In genomic region chr8:105295895-105296573, GRCm38 (mm10) we compare ENCODE assay signal across 8 mouse cellular contexts. TPM values are rescaled to one million over a fixed set of nuclear protein-coding genes. Genes with fewer than 3 reads are reported as not detected.
A peak's percentile ranks its signal among the peaks of the same experiment; 100 is the strongest.
DNase-seq lines count a peak whose midpoint lies in the region; ATAC-seq and TF ChIP-seq lines count a peak whose summit lies in the region.

Gene Exoc3l, minus strand, starts transcription at chr8:105296101.

- no peak within 1 kb of the TSS for H3ac ChIP-seq in myocyte (ENCODE audit: control insufficient read depth, insufficient read length)

- no peaks in the 10 kb centered on the region for H3K27me3 ChIP-seq in cerebellum, adult 2 months (ENCODE audit: control insufficient read depth, insufficient read depth, low read length)
- peaks cover 29% of the 10 kb centered on the region for H3K27me3 ChIP-seq in heart, embryonic 13.5 days (replicated peaks)
- H3K27me3 ChIP-seq in limb, embryonic 12.5 days = peaks cover 14% of the 10 kb centered on the region
- no peaks in the 10 kb centered on the region for H3K27me3 ChIP-seq in myocyte (ENCODE audit: control insufficient read depth, insufficient read depth, insufficient read length)

- peaks cover 36% of the 10 kb centered on the region for H3K4me1 ChIP-seq in cerebellum, adult 2 months (ENCODE audit: control insufficient read depth, insufficient read depth, low read length)
- H3K4me1 ChIP-seq in heart, embryonic 13.5 days = peaks cover 33% of the 10 kb centered on the region
- H3K4me1 ChIP-seq in limb, embryonic 12.5 days (replicated peaks) = peaks cover 18% of the 10 kb centered on the region

- TF ChIP-seq POLR2A in cerebellum, adult 2 months (IDR thresholded peaks at IDR 0.05; ENCODE audit: borderline replicate concordance, insufficient read depth, low read length) = no peak
- TF ChIP-seq POLR2A in myocyte (IDR thresholded peaks at IDR 0.05; ENCODE audit: insufficient read length, low read depth) = no peak

- peak within 1 kb of the TSS; percentile 97 for H3K9ac ChIP-seq in heart, embryonic 13.5 days
- H3K9ac ChIP-seq in limb, embryonic 12.5 days (replicated peaks) = 0 out of 2 replicates have a peak within 1 kb of the TSS, but pooled peaks have one; percentile 27

- no peak for TF ChIP-seq CTCF in cerebellum, adult 2 months (IDR thresholded peaks at IDR 0.05; ENCODE audit: borderline replicate concordance, insufficient read depth, low read depth, low read length)

- no peak for ATAC-seq in heart, embryonic 13.5 days (ENCODE audit: extremely low read depth, insufficient number of reproducible peaks, low FRiP score, low TSS enrichment)
- ATAC-seq in limb, embryonic 12.5 days (ENCODE audit: insufficient number of reproducible peaks, insufficient read depth, low FRiP score, low TSS enrichment, low read depth) = no peak
- ATAC-seq in megakaryocyte-erythroid progenitor cell, adult 5-6 weeks (replicated peaks; ENCODE audit: low FRiP score, low TSS enrichment, poor library complexity, severe bottlenecking) = no peak

- H3K4me3 ChIP-seq in cerebellum, adult 2 months (replicated peaks; ENCODE audit: insufficient read depth, low read depth, low read length) = no peak within 1 kb of the TSS
- peak within 1 kb of the TSS; percentile 100 for H3K4me3 ChIP-seq in heart, embryonic 13.5 days
- 0 out of 2 replicates have a peak within 1 kb of the TSS, but pooled peaks have one; percentile 7 for H3K4me3 ChIP-seq in limb, embryonic 12.5 days (replicated peaks)
- H3K4me3 ChIP-seq in myocyte = peak within 1 kb of the TSS; percentile 93

- H3K27ac ChIP-seq in cerebellum, adult 2 months (ENCODE audit: insufficient read depth, low read length) = peak within 1 kb of the TSS; percentile 8
- peak within 1 kb of the TSS; percentile 75 for H3K27ac ChIP-seq in heart, embryonic 13.5 days (replicated peaks)
- no peak within 1 kb of the TSS for H3K27ac ChIP-seq in limb, embryonic 12.5 days

- no peak for DNase-seq in cerebellum, adult 2 months
- no peak for DNase-seq in cerebellum, postnatal 4 days (ENCODE audit: low spot score in 2 of 2)
- DNase-seq in adrenal gland, adult 18-20 months (ENCODE audit: low spot score in 2 of 2) = peak in 1 of 2 experiments; percentile 52
- DNase-seq in cerebellum, adult 8-10 months = no peak

- peaks cover 32% of the 10 kb centered on the region for H3K79me2 ChIP-seq in myocyte (ENCODE audit: control insufficient read depth, insufficient read depth)

- no peaks in the 10 kb centered on the region for H3K9me3 ChIP-seq in heart, embryonic 13.5 days
- H3K9me3 ChIP-seq in limb, embryonic 12.5 days = no peaks in the 10 kb centered on the region

- 47% methylated on average over 11 of the region's 11 CpGs for WGBS in cerebellum, adult 2 months
- 36% methylated on average over 11 of the region's 11 CpGs for WGBS in heart, embryonic 13.5 days
- WGBS in limb, embryonic 12.5 days = 55% methylated on average over 11 of the region's 11 CpGs

- peak within 1 kb of the TSS; percentile 98 for H3K4me2 ChIP-seq in heart, embryonic 13.5 days
- peak within 1 kb of the TSS; percentile 97 for H3K4me2 ChIP-seq in limb, embryonic 12.5 days
- peak within 1 kb of the TSS; percentile 95 for H3K4me2 ChIP-seq in myocyte (ENCODE audit: low read depth)

- peaks cover 25% of the 10 kb centered on the region for H3K36me3 ChIP-seq in heart, embryonic 13.5 days
- H3K36me3 ChIP-seq in limb, embryonic 12.5 days = peaks cover 26% of the 10 kb centered on the region
- peaks cover 19% of the 10 kb centered on the region for H3K36me3 ChIP-seq in myocyte (ENCODE audit: control insufficient read depth, insufficient read depth)

TF ChIP-seq in myocyte, 11 proteins besides CTCF, POLR2A, EP300 and RAD21:
- TF ChIP-seq MAX (IDR thresholded peaks at IDR 0.05; ENCODE audit: low read depth) = no peak
- TF ChIP-seq MYOD1 (IDR thresholded peaks at IDR 0.05; ENCODE audit: control insufficient read depth in 1 of 3, insufficient read length in 2 of 3, low read depth in 2 of 3) = no peak
- TF ChIP-seq TCF12 (IDR thresholded peaks at IDR 0.05; ENCODE audit: insufficient read depth, poor library complexity, severe bottlenecking) = no peak
- TF ChIP-seq TCF3 (IDR thresholded peaks at IDR 0.05; ENCODE audit: insufficient read length, low read depth) = no peak
- no peak for TF ChIP-seq POLR2AphosphoS2 (IDR thresholded peaks at IDR 0.05; ENCODE audit: insufficient read length, low read depth)
- TF ChIP-seq USF1 (IDR thresholded peaks at IDR 0.05; ENCODE audit: low read depth) = no peak
- TF ChIP-seq CEBPB (IDR thresholded peaks at IDR 0.05; ENCODE audit: insufficient read depth, poor library complexity, severe bottlenecking) = no peak
- TF ChIP-seq SRF (IDR thresholded peaks at IDR 0.05; ENCODE audit: control insufficient read depth, insufficient read length, low read depth) = no peak
- no peak for TF ChIP-seq E2F4 (IDR thresholded peaks at IDR 0.05; ENCODE audit: insufficient read depth)
- TF ChIP-seq REST (IDR thresholded peaks at IDR 0.05; ENCODE audit: insufficient read depth, insufficient read length) = no peak
- TF ChIP-seq MYOG (IDR thresholded peaks at IDR 0.05; ENCODE audit: control insufficient read depth in 1 of 3, insufficient read depth in 1 of 3, insufficient read length in 2 of 3, low read depth in 2 of 3) = no peak

RNA-seq across cellular contexts. Expression of gene Exoc3l, which starts in this region (rescaled TPM):
- polyA plus RNA-seq in cerebellum, adult 2 months (2012; rRNA removed) = 17.0 and 20.0 TPM in 2 replicates
- 10 to 100 TPM; 15.6 to 17.2 TPM for total RNA-seq in adrenal gland, adult 18-20 months (2021)
- polyA plus RNA-seq in heart, embryonic 13.5 days (2015; fragmentation: Nextera tagmentation; extraction: Ambion mirVana) = 15.5 and 15.9 TPM in 2 replicates
- 10.0 and 10.2 TPM in 2 replicates for polyA plus RNA-seq in limb, embryonic 12.5 days (2016; fragmentation: Nextera tagmentation; extraction: Ambion mirVana)
- 23.4 TPM for polyA plus RNA-seq in myocyte (2012; fragmentation: generic; extraction: Trizol)
- 0.64 and 7.1 TPM in 2 replicates for total RNA-seq in megakaryocyte-erythroid progenitor cell, adult 5-6 weeks (2014; fragmentation: Nextera tagmentation)
- total RNA-seq in megakaryocyte-erythroid progenitor cell, adult 5-6 weeks (2017) = 0.27 TPM in 1 of 2 replicates, not detected in the other
